ENCODE assay signal across 8 mouse cellular contexts in genomic region chr10:24596869-24597339, GRCm38 (mm10). TPM values are rescaled to one million over a fixed set of nuclear protein-coding genes. Genes with fewer than 3 reads are reported as not detected.
DNase-seq lines count a peak whose midpoint lies in the region; ATAC-seq and TF ChIP-seq lines count a peak whose summit lies in the region.

No protein-coding gene starts in this region.

- no peak overlapping the region for H3K9ac ChIP-seq in ES-Bruce4 (ENCODE audit: low read depth, poor library complexity, severe bottlenecking)
- peak overlapping the region; percentile 98 for H3K9ac ChIP-seq in heart, embryonic 11.5 days (ENCODE audit: low read depth, low read length)
- H3K9ac ChIP-seq in liver, embryonic 13.5 days = no peak overlapping the region
- no peak overlapping the region for H3K9ac ChIP-seq in stomach, embryonic 15.5 days

- H3K27ac ChIP-seq in ES-Bruce4 (ENCODE audit: insufficient read depth, low read length) = no peak overlapping the region
- no peak overlapping the region for H3K27ac ChIP-seq in brown adipose tissue, adult 24 weeks (replicated peaks; ENCODE audit: low read depth, low read length)
- peak overlapping the region; percentile 99 for H3K27ac ChIP-seq in heart, embryonic 11.5 days (ENCODE audit: low read depth, low read length)
- no peak overlapping the region for H3K27ac ChIP-seq in liver, embryonic 13.5 days
- H3K27ac ChIP-seq in stomach, embryonic 15.5 days = peak overlapping the region; percentile 95

- ATAC-seq in heart, embryonic 11.5 days (replicated peaks; ENCODE audit: insufficient number of reproducible peaks, low FRiP score, low TSS enrichment) = no peak
- no peak for ATAC-seq in liver, embryonic 13.5 days (ENCODE audit: low read depth)
- ATAC-seq in stomach, embryonic 15.5 days (ENCODE audit: insufficient read depth, low FRiP score, low read depth) = no peak
- ATAC-seq in cerebellum, adult (ENCODE audit: insufficient number of reproducible peaks, low FRiP score, low TSS enrichment) = no peak

- intact Hi-C loops in left cerebral cortex, postnatal 4 days (cut with DNase I) = no loop called here

- peaks cover 2% of the 10 kb centered on the region for H3K4me1 ChIP-seq in ES-Bruce4 (ENCODE audit: control insufficient read depth, insufficient read depth, low read length)
- no peaks in the 10 kb centered on the region for H3K4me1 ChIP-seq in brown adipose tissue, adult 24 weeks (ENCODE audit: control insufficient read depth, insufficient read depth, insufficient read length, low read length)
- peaks cover 21% of the 10 kb centered on the region for H3K4me1 ChIP-seq in heart, embryonic 11.5 days (ENCODE audit: control insufficient read depth, insufficient read depth, low read length)
- H3K4me1 ChIP-seq in liver, embryonic 13.5 days (replicated peaks) = no peaks in the 10 kb centered on the region
- peaks cover 6% of the 10 kb centered on the region; the same call in 1 of the 2 replicates for H3K4me1 ChIP-seq in stomach, embryonic 15.5 days

- H3K9me3 ChIP-seq in ES-Bruce4 (replicated peaks; ENCODE audit: control insufficient read depth, insufficient read depth, low read length, poor library complexity, severe bottlenecking) = no peaks in the 10 kb centered on the region
- no peaks in the 10 kb centered on the region for H3K9me3 ChIP-seq in heart, embryonic 11.5 days (replicated peaks; ENCODE audit: control insufficient read depth, low read length)
- H3K9me3 ChIP-seq in liver, embryonic 13.5 days (replicated peaks) = no peaks in the 10 kb centered on the region
- H3K9me3 ChIP-seq in stomach, embryonic 15.5 days = no peaks in the 10 kb centered on the region

- no peak for TF ChIP-seq EP300 in ES-Bruce4 (IDR thresholded peaks at IDR 0.05; ENCODE audit: insufficient read depth, low read depth, low read length)

- H3K27me3 ChIP-seq in ES-Bruce4 (ENCODE audit: control insufficient read depth, insufficient read depth, low read length, poor library complexity, severe bottlenecking) = no peaks in the 10 kb centered on the region
- H3K27me3 ChIP-seq in heart, embryonic 11.5 days (ENCODE audit: control insufficient read depth, insufficient read depth, low read length) = no peaks in the 10 kb centered on the region
- H3K27me3 ChIP-seq in liver, embryonic 13.5 days = peaks cover 39% of the 10 kb centered on the region
- no peaks in the 10 kb centered on the region for H3K27me3 ChIP-seq in stomach, embryonic 15.5 days (replicated peaks)

- no peak for TF ChIP-seq POLR2A in ES-Bruce4 (IDR thresholded peaks at IDR 0.05; ENCODE audit: insufficient read depth, low read length)

- WGBS in heart, embryonic 11.5 days (ENCODE audit: insufficient replicate concordance) = 44% methylated on average over 7 of the region's 7 CpGs
- WGBS in liver, embryonic 13.5 days (ENCODE audit: insufficient replicate concordance) = 54% methylated on average over 7 of the region's 7 CpGs
- WGBS in stomach, embryonic 15.5 days = 36% methylated on average over 7 of the region's 7 CpGs

- peaks cover 10% of the 10 kb centered on the region for H3K36me3 ChIP-seq in ES-Bruce4 (ENCODE audit: control insufficient read depth, insufficient read depth, low read length, poor library complexity, severe bottlenecking)
- no peaks in the 10 kb centered on the region for H3K36me3 ChIP-seq in heart, embryonic 11.5 days (ENCODE audit: control insufficient read depth, insufficient read depth, low read length)
- no peaks in the 10 kb centered on the region for H3K36me3 ChIP-seq in liver, embryonic 13.5 days
- H3K36me3 ChIP-seq in stomach, embryonic 15.5 days = no peaks in the 10 kb centered on the region

- H3K4me3 ChIP-seq in ES-Bruce4 (ENCODE audit: low read depth, low read length) = peak overlapping the region; percentile 90
- peak overlapping the region; percentile 19; the same call in 1 of the 2 replicates for H3K4me3 ChIP-seq in brown adipose tissue, adult 24 weeks (ENCODE audit: insufficient read depth, low read depth, low read length)
- H3K4me3 ChIP-seq in heart, embryonic 11.5 days (ENCODE audit: low read depth, low read length) = peak overlapping the region; percentile 81
- H3K4me3 ChIP-seq in liver, embryonic 13.5 days (replicated peaks) = no peak overlapping the region
- H3K4me3 ChIP-seq in stomach, embryonic 15.5 days (replicated peaks) = peak overlapping the region; percentile 65

- H3K4me2 ChIP-seq in heart, embryonic 11.5 days = peak overlapping the region; percentile 68
- peak overlapping the region; percentile 11; the same call in 1 of the 2 replicates for H3K4me2 ChIP-seq in liver, embryonic 13.5 days
- peak overlapping the region; percentile 81 for H3K4me2 ChIP-seq in stomach, embryonic 15.5 days

- no peak for DNase-seq in liver, embryonic 13.5 days
- DNase-seq in spleen, postnatal 36 days (ENCODE audit: low spot score in 2 of 2) = no peak
- DNase-seq in left cerebral cortex, postnatal 4 days = no peak

- TF ChIP-seq CTCF in ES-Bruce4 (IDR thresholded peaks at IDR 0.05; ENCODE audit: low read depth, low read length) = no peak

RNA-seq across cellular contexts. Expression of gene Ccn2, which starts 1.7 kb away (rescaled TPM):
- 64.9 and 65.2 TPM in 2 replicates for polyA plus RNA-seq in ES-Bruce4 (2011; ENCODE audit: insufficient read depth, insufficient read length, low read depth, missing spikeins)
- polyA plus RNA-seq in brown adipose tissue, adult 24 weeks (2012; ENCODE audit: insufficient read depth, insufficient read length, missing spikeins) = 3.3 and 4.3 TPM in 2 replicates
- 25.2 and 26.4 TPM in 2 replicates for polyA plus RNA-seq in heart, embryonic 11.5 days (2014; fragmentation: Nextera tagmentation; extraction: Ambion mirVana)
- polyA plus RNA-seq in liver, embryonic 13.5 days (2015; fragmentation: Nextera tagmentation; extraction: Ambion mirVana) = 0.56 and 0.58 TPM in 2 replicates
- polyA plus RNA-seq in stomach, embryonic 15.5 days (2015; fragmentation: Nextera tagmentation; extraction: Ambion mirVana) = 11.4 and 15.6 TPM in 2 replicates
- 10 to 100 TPM; 26.6 to 28.2 TPM for total RNA-seq in left cerebral cortex, postnatal 4 days (2021)

Comparison
In these comparisons a context has a peak if more than half of its experiments do, and no peak if none do; other contexts are left out.
1. H3K27ac ChIP-seq: peak in heart, embryonic 11.5 days (single experiment) and stomach, embryonic 15.5 days (single experiment); none in ES-Bruce4 (single experiment), brown adipose tissue, adult 24 weeks (single experiment) and liver, embryonic 13.5 days (single experiment).
2. H3K4me2 ChIP-seq: peak in every context shown above with its lines; median percentile 81 in stomach, embryonic 15.5 days; 68 in heart, embryonic 11.5 days; 11 in liver, embryonic 13.5 days.